8 mouse cellular contexts compared by ENCODE assay signal in the genomic region with DNA sequence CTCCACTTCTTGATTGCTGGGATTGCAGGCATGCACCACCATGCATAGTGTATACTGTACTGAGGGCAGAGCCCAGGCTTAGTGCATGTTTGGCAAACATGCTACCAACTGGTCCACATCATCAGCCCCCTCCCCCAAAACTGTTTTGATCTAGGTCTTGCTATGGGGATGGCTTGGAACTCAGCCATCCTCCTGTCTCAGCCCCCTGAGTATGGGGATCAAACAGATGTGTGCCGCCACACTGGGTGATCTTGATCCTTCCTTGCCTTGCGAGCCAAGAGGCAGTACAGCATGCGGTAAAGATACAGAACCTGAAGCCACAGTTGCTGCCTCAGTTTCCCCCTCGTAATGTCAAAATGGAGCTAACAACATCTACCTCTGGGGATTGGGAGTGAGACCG. TPM values are rescaled to one million over a fixed set of nuclear protein-coding genes. Genes with fewer than 3 reads are reported as not detected.
A peak's percentile ranks its signal among the peaks of the same experiment; 100 is the strongest.
DNase-seq lines count a peak whose midpoint lies in the region; ATAC-seq and TF ChIP-seq lines count a peak whose summit lies in the region.

No protein-coding gene starts in this region.

- TF ChIP-seq CTCF in cerebellum, adult 2 months (IDR thresholded peaks at IDR 0.05; ENCODE audit: borderline replicate concordance, insufficient read depth, low read depth, low read length), result no peak
- TF ChIP-seq CTCF in left cerebral cortex, adult 2 months (IDR thresholded peaks at IDR 0.05), result no peak

- H3K4me1 ChIP-seq in cerebellum, adult 2 months (ENCODE audit: control insufficient read depth, insufficient read depth, low read length), result peaks cover 30% of the 10 kb centered on the region
- H3K4me1 ChIP-seq in hindbrain, embryonic 15.5 days (replicated peaks), result peaks cover 57% of the 10 kb centered on the region
- peaks cover 50% of the 10 kb centered on the region for H3K4me1 ChIP-seq in neural tube, embryonic 15.5 days

- peak overlapping the region; percentile 96 for H3K27ac ChIP-seq in cerebellum, adult 2 months (ENCODE audit: insufficient read depth, low read length)
- H3K27ac ChIP-seq in left cerebral cortex, adult 2 months, result peak overlapping the region; percentile 98
- H3K27ac ChIP-seq in hindbrain, embryonic 15.5 days (replicated peaks), result peak overlapping the region; percentile 79
- peak overlapping the region; percentile 87 for H3K27ac ChIP-seq in neural tube, embryonic 15.5 days (replicated peaks)

- H3K27me3 ChIP-seq in cerebellum, adult 2 months (ENCODE audit: control insufficient read depth, insufficient read depth, low read length), result no peaks in the 10 kb centered on the region
- H3K27me3 ChIP-seq in hindbrain, embryonic 15.5 days, result no peaks in the 10 kb centered on the region
- H3K27me3 ChIP-seq in neural tube, embryonic 15.5 days (replicated peaks), result no peaks in the 10 kb centered on the region

- no peak for DNase-seq in cerebellum, adult 2 months
- no peak for DNase-seq in cerebellum, adult 18-20 months
- DNase-seq in left cerebral cortex, adult 2 months (ENCODE audit: extremely low spot score in 1 of 2, low spot score in 2 of 2), result peak in 1 of 2 experiments; percentile 11
- DNase-seq in left cerebral cortex, adult 9 months (ENCODE audit: low spot score in 2 of 2), result no peak
- no peak for DNase-seq in gastrocnemius, postnatal 14 days
- DNase-seq in cerebellum, adult 11 months, result no peak

- H3K4me2 ChIP-seq in hindbrain, embryonic 15.5 days, result peak overlapping the region; percentile 73
- H3K4me2 ChIP-seq in neural tube, embryonic 15.5 days, result peak overlapping the region; percentile 78

- intact Hi-C loops in left cerebral cortex, adult 2 months (cut with DNase I), result no loop called here
- intact Hi-C loops in gastrocnemius, postnatal 14 days (cut with DNase I; ENCODE audit: low total_unique reads), result no loop called here

- WGBS in cerebellum, adult 2 months, result 17% methylated on average over 5 of the region's 5 CpGs
- WGBS in hindbrain, embryonic 15.5 days, result 56% methylated on average over 5 of the region's 5 CpGs
- WGBS in neural tube, embryonic 15.5 days, result 63% methylated on average over 5 of the region's 5 CpGs

- H3K9me3 ChIP-seq in hindbrain, embryonic 15.5 days, result no peaks in the 10 kb centered on the region
- no peaks in the 10 kb centered on the region for H3K9me3 ChIP-seq in neural tube, embryonic 15.5 days (replicated peaks)

- peak overlapping the region; percentile 97 for H3K4me3 ChIP-seq in cerebellum, adult 2 months (replicated peaks; ENCODE audit: insufficient read depth, low read depth, low read length)
- peak overlapping the region; percentile 82 for H3K4me3 ChIP-seq in left cerebral cortex, adult 2 months
- H3K4me3 ChIP-seq in hindbrain, embryonic 15.5 days, result peak overlapping the region; percentile 56
- peak overlapping the region; percentile 54 for H3K4me3 ChIP-seq in neural tube, embryonic 15.5 days (replicated peaks)

- H3K9ac ChIP-seq in hindbrain, embryonic 15.5 days, result peak overlapping the region; percentile 69
- H3K9ac ChIP-seq in neural tube, embryonic 15.5 days (replicated peaks), result peak overlapping the region; percentile 52; the same call in 1 of the 2 replicates

- ATAC-seq in hindbrain, embryonic 15.5 days (ENCODE audit: low FRiP score, low read depth), result no peak
- no peak for ATAC-seq in neural tube, embryonic 15.5 days (ENCODE audit: low FRiP score)

- no peaks in the 10 kb centered on the region for H3K36me3 ChIP-seq in hindbrain, embryonic 15.5 days
- peaks cover 18% of the 10 kb centered on the region for H3K36me3 ChIP-seq in neural tube, embryonic 15.5 days

- no peak for TF ChIP-seq POLR2A in cerebellum, adult 2 months (IDR thresholded peaks at IDR 0.05; ENCODE audit: borderline replicate concordance, insufficient read depth, low read length)

RNA-seq across cellular contexts. Expression of gene Slc8a2, which starts 0.7 kb away (rescaled TPM):
- 84.6 and 116 TPM in 2 replicates for polyA plus RNA-seq in cerebellum, adult 2 months (2012; rRNA removed)
- 100 to 1,000 TPM; 226 TPM for total RNA-seq in left cerebral cortex, adult 2 months (2021)
- 1.1 TPM in 2 replicates for polyA plus RNA-seq in hindbrain, embryonic 15.5 days (2015; fragmentation: Nextera tagmentation; extraction: Ambion mirVana)
- polyA plus RNA-seq in neural tube, embryonic 15.5 days (2015; fragmentation: Nextera tagmentation; extraction: Ambion mirVana), result 1.2 and 1.4 TPM in 2 replicates
- under 1 TPM; 0.24 to 0.25 TPM for total RNA-seq in gastrocnemius, postnatal 14 days (2021)

RNA-seq across cellular contexts. Expression of gene Kptn, which starts 9.2 kb away (rescaled TPM):
- polyA plus RNA-seq in cerebellum, adult 2 months (2012; rRNA removed), result 56.4 and 60.5 TPM in 2 replicates
- 10 to 100 TPM; 42.9 to 46.3 TPM for total RNA-seq in left cerebral cortex, adult 2 months (2021)
- polyA plus RNA-seq in hindbrain, embryonic 15.5 days (2015; fragmentation: Nextera tagmentation; extraction: Ambion mirVana), result 45.3 and 53.5 TPM in 2 replicates
- polyA plus RNA-seq in neural tube, embryonic 15.5 days (2015; fragmentation: Nextera tagmentation; extraction: Ambion mirVana), result 45.8 and 48.1 TPM in 2 replicates
- total RNA-seq in gastrocnemius, postnatal 14 days (2021), result 10 to 100 TPM; 12.2 to 14.4 TPM

RNA-seq across cellular contexts. Expression of gene Napa, which starts 30.6 kb away (rescaled TPM):
- 447 and 471 TPM in 2 replicates for polyA plus RNA-seq in cerebellum, adult 2 months (2012; rRNA removed)
- 100 to 1,000 TPM; 269 to 280 TPM for total RNA-seq in left cerebral cortex, adult 2 months (2021)
- 218 and 239 TPM in 2 replicates for polyA plus RNA-seq in hindbrain, embryonic 15.5 days (2015; fragmentation: Nextera tagmentation; extraction: Ambion mirVana)
- 236 and 238 TPM in 2 replicates for polyA plus RNA-seq in neural tube, embryonic 15.5 days (2015; fragmentation: Nextera tagmentation; extraction: Ambion mirVana)
- 100 to 1,000 TPM; 102 to 107 TPM for total RNA-seq in gastrocnemius, postnatal 14 days (2021)

RNA-seq across cellular contexts. Expression of gene Meis3, which starts 46.0 kb away (rescaled TPM):
- 93.5 and 94.2 TPM in 2 replicates for polyA plus RNA-seq in cerebellum, adult 2 months (2012; rRNA removed)
- total RNA-seq in left cerebral cortex, adult 2 months (2021), result 10 to 100 TPM; 39.8 to 42.6 TPM
- polyA plus RNA-seq in hindbrain, embryonic 15.5 days (2015; fragmentation: Nextera tagmentation; extraction: Ambion mirVana), result 120 and 134 TPM in 2 replicates
- polyA plus RNA-seq in neural tube, embryonic 15.5 days (2015; fragmentation: Nextera tagmentation; extraction: Ambion mirVana), result 104 and 126 TPM in 2 replicates
- total RNA-seq in gastrocnemius, postnatal 14 days (2021), result 1 to 10 TPM; 2.5 to 3.1 TPM

Comparison
In these comparisons a context has a peak if more than half of its experiments do, and no peak if none do; other contexts are left out.
1. RNA of gene Slc8a2, which starts 0.7 kb away (polyA plus RNA-seq): 84.6 to 116 TPM in cerebellum, adult 2 months; 1.2 to 1.4 TPM in neural tube, embryonic 15.5 days and 1.1 TPM in hindbrain, embryonic 15.5 days; every median in the first group is over 10 times any median in the second.
2. Peak in every context shown above with its lines, with median percentiles within 50 percentile points of each other: H3K27ac ChIP-seq and H3K4me3 ChIP-seq.